Mouse (Mus musculus): ENCODE data around the gene Phox2a.
A peak's percentile ranks its signal among the peaks of the same experiment; 100 is the strongest.

Phox2a gene

DNA sequence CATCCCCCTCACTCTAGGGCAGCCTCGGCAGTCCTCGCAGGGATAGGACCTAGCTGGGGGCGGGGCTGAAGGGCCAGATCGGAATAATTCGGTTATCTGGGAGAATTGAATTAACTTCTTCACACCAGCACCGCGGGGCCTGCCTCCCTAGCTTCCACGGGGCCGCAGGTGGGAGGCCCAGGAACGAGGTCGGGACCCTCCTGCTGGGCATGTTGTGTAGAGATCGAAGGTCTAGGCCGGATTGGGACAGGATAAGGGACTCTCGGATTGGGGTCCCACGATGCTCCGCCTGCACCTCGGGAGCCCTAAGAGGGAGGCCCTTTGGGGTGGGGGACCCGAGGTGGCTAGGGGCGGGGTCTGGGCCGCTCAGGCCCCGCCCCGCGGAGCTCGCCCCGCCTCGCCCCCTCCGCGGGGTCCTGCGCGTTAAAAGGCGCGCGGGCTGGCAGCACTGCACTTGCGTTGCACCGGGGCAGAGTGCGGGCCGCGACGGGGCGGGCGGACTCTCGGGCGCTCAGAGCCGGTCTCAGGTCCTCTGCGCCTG is at the start of gene Phox2a:
Gene Phox2a, plus strand, starts transcription at position 453 of the 541 bp plus-strand sequence.
- no peak for DNase-seq

- no peak for DNase-seq
Observed at GRCm38 (mm10) chr7:101770051-101770450, 48.1 kb upstream of the Phox2a start.

DNA sequence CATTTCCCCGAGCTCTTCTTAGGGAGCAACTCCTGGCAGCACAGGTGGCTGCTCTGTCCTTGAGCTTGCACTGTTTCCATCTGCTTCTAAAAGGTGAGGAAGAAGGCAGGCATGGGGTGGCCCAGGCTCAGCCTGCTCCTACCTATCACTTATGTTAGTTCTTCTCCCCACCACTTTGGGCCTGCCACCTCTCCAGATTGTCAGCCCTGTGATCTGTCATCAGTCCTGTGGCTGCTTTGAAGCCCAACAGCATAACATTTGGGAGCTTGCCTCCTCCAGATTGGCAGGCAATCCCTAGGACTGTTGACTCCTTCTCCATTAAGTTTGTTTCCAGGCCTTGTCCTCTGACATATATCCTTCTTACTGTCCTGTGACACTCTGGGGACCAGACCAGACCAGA is 46.5 kb upstream of the Phox2a start:
- DNase-seq: no peak

- DNase-seq: no peak
Observed at GRCm38 (mm10) chr7:101772687-101773086, 45.4 kb upstream of the Phox2a start.

DNA sequence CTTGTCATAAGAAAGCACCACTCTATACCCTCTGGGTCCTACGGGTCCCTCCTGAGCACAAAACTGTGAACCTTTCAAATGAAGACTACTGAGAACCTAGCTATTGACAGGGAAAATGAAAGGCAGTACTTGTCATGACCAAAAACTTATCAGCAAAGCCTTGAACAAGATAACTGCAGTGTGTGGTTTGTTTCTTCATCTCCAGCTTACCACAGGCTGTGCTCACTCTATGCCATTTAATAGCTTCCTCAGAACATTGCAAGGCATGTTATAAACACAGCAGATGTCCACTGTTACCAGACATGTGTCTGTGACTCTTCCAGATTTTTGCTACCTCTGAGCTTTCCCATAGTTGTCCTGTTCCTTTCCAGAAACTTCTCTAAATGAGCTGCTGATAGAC is 41.1 kb upstream of the Phox2a start:
- no peak for DNase-seq

DNA sequence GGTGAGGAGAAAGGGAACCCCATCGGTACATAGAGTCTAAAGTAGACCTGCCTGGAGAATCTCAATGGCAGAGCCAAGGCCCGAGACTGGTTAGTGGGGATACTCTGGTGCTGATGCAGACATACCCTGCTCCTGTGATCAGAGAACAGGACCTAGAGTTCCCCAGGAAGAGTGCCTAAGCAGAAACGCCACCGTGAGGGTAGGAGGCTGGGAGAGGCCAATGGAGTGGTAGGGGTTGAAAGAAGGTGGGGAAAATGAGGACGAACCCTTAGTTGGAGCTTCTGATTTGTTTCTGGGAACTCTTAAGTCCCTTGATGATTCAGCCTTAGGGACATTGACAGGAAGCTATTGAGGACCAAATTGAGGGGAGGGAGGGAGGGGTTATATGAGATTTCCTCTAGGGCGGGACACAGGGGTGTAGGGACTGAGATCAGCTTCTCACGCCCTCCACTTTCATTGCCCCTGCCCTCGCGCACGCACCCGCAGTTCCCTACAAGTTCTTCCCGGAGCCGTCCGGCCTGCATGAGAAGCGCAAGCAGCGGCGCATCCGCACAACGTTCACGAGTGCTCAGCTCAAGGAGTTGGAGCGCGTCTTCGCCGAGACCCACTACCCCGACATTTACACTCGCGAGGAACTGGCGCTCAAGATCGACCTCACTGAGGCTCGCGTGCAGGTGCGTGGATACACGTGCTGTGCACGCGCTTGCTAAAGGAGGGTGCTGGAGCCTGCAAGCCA is 2.4 kb downstream of the Phox2a start:
- DNase-seq: no peak

DNA sequence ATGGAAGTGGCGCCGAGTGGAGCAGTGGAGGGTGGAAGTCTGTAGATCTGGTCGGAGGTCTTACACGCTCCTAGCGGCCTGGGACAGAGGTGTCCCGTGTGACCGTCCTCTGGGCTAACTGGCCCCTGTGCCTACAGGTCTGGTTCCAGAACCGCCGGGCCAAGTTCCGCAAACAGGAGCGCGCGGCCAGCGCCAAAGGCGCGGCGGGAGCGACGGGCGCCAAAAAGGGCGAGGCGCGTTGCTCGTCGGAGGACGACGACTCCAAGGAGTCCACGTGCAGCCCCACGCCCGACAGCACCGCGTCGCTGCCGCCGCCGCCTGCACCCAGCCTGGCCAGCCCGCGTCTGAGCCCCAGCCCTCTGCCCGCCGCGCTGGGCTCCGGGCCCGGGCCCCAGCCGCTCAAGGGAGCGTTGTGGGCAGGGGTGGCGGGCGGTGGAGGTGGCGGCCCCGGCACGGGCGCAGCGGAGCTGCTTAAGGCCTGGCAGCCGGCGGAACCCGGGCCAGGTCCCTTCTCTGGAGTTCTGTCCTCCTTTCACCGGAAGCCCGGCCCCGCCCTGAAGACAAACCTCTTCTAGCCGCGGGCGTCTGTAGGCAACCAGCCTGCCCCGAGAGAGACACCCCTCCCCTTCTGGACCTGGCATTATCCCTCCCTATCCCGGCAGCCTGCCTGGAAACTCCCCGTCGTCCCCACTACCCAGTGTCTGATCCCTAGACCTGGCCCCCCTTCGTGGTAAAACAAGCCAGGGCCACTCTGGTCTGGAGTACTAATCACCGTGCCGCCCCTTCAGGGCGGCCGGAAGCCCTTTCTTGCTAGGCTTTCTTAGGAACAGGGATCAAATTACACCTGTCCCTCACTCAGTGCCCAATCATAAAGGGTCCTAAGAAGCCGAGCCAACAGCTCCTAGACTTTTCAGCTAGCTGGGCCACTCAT is 3.7 kb downstream of the Phox2a start:
- DNase-seq: peak in 1 of 2 experiments; percentile 31

- DNase-seq: no peak
Observed at GRCm38 (mm10) chr7:101822836-101823757, 5.0 kb downstream of the Phox2a start.

- no peak for DNase-seq
Observed at GRCm38 (mm10) chr7:101823758-101824630, 5.9 kb downstream of the Phox2a start.

GRCm38 (mm10) chr7:101830373-101830772 is 12.3 kb downstream of the Phox2a start:
- no peak for DNase-seq

DNA sequence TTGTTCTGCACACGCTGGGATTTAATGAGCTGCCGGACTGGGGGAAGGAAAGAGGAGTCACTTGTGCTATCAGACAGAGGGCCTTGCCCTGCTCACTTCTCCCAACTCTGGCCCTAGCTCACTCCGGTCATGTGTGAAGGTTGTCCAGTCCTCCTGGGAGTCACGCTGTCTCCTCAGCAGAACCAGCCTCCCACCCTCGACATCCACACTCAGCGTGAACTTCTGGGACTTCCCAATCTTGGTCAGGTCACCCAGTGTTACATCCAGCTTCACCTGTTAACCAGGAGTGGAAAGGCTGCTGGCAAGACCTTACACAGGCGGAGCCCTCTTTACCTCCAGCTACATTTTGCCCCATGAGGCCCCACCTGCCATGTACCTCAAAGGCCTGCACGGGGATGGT is 13.3 kb downstream of the Phox2a start:
- no peak for DNase-seq

DNA sequence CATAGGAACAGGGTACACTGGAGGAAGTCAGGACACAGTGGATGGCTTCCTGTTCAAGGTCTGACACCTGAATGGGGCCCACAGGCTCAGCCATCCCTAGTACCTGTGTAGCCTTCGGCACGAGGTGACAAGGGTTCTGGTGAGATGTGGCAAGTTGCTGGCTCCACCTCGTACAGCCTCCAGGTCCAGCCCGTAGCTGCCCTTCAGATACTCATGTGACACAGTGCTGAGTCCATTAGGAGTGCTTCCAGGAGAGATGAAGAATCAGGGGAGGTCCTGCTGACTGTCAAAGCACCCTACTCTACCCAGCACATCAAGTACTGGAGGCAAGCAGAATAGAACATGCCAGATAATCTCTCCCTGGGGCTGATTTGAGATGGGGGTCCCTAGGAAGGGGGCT is 14.3 kb downstream of the Phox2a start:
- DNase-seq: no peak

DNA sequence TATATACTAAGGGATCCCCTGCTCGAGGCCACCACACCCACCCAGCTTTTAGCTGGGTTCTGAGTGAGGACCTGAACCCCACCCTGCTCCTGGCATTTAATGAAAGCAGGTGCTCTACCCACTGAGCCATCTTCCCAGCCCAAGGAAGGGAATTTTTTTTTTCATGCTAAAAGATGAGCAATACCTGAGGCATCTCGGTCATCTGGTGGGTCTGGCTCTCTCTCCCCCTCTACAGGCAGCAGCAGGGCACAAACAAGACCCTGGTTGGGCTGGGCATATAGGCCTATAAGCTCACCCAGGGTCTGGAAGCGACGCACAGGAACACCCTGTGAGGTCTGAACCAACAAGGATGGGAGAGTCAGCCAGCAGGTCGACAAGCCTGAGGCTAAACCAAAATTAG is 15.2 kb downstream of the Phox2a start:
- DNase-seq: no peak

DNA sequence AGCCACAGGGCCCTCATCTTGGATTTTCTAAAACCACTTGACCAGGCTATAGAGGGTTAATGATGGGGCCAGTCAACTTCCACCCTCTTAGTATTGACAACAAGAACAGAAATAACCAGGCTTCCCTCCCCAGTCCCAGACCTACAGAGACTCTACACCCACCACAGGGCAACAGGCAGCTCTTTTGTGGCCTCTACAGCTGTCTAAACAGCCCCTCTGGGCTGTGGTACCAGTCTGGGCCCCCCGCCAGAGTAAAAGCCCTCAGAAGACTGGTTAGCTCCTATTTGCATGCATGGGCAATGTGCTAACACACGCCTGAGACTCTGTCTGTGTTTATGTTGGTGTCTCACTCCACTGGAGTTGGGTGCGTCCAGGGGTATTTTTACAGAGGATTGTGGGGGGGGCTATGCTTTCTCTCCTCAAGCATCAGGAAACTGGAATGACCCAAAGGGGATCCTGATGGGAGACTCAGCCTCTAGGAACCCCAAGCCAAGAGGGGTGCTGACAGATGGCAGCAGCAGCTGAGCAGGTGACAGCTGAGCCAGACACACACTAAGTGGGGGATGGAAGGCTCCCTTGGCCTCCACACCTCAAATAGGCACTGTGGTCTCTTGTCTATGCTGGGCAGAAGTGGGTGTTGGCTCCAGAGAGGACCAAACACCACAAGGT is 15.9 kb downstream of the Phox2a start:
- no peak for DNase-seq

DNA sequence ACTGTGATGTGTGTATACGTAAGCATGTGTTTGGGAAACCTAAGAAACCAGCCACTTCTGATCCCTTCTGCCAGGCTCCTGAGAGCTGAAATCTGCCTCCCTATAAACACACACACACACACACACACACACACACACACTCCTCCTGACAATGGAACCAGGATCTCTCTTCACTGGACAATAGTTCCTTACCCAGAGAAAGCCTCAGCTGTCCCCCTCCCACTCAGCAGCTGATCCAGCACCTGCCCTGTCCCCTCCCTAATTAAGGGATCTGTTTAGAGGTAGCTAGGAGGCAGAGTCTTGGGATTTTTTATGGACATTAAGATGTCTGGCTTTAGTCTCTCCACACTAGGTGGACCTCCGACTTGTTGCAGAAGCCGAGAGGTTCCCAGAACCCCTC is 16.8 kb downstream of the Phox2a start:
- DNase-seq: no peak

- no peak for DNase-seq
Observed at GRCm38 (mm10) chr7:101835457-101836109, 17.5 kb downstream of the Phox2a start.

GRCm38 (mm10) chr7:101836271-101837153 is 18.4 kb downstream of the Phox2a start:
- DNase-seq: peak; percentile 59 to 63

DNA sequence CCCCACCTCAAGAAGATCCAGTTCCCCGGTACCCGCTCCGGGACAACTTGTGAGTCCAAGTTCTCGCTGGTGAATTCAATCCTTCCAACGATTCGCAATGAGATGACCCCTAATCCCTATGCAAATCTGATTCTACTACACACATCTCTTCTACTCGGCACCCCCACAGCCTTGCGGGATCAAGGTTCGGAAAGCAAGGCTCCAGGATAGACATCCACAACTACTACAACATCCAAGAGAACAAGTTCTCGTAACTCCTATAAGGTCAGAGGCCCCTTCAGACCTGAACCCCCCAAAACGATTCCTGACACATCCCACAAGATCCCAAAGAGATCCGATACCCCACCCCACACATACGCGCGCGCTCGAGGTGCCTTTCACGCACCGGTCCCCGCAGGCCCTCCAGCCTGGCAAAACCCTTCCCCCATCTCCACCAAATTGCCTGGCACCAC is 19.1 kb downstream of the Phox2a start:
- no peak for DNase-seq

Data from thymus, postnatal 36 days (tissue).